Mouse (Mus musculus) left cerebral cortex, adult 2 months (tissue): ENCODE results near the gene Gatad2a. TPM values are rescaled to one million over a fixed set of nuclear protein-coding genes. Genes with fewer than 3 reads are reported as not detected.

Experiments
- DNase-seq, 2 experiments: peaks; one replicate each; pipeline ENCODE4 v3.0.0; 2021 to 2022; ENCODE audit warnings: low spot score in 2 of 2, mixed read lengths in 1 of 2; ENCODE audit errors: extremely low spot score in 1 of 2
- H3K27ac ChIP-seq: fragments of 200-600 bp; 2 replicates; pipeline ENCODE4 v1.8.1; 2022
- H3K4me3 ChIP-seq: fragments of 200-600 bp; 2 replicates; pipeline ENCODE4 v1.8.1; 2022
- CTCF ChIP-seq: fragments of 200-600 bp; IDR thresholded peaks from 2 replicates; pipeline ENCODE4 v1.8.1; 2022; ENCODE audit warnings: antibody characterized with exemption, mild to moderate bottlenecking, moderate library complexity
- intact Hi-C: fragments of 180-260 bp; cut with DNase I; formaldehyde crosslinking; loops from one replicate; pipeline ENCODE4 v1.15.1; 2025
- total RNA-seq, 2 experiments: library from RNA; stranded (reverse); gene quantifications; 2 replicates each; pipeline ENCODE4 v1.2.3; 2021

Gene Gatad2a
- total RNA-seq, 2 experiments from 2014 or later = 27.6 to 32.2 TPM

DNA sequence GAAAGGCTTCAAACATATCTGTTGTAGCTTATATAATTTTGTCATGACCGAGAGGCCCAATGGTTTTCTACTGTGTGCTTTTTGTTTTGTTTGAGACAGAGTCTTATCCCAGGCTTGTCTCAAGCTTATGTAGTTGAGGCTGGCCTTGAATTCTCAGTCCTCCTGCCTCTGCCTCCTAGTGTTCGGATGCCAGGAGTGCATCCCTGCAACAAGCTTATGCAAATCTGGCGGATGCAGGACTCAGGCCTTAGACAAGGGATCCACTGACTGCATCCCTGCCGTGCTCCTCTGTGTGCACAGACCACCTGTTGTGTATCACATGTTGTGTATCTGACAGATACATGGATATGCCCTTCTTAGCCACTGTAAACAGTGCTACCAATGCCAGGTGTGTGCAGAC, 135.4 kb downstream of the Gatad2a start:
- H3K4me3 ChIP-seq = no peak overlapping the region
- H3K27ac ChIP-seq = no peak overlapping the region
- DNase-seq = no peak
- no peak; the same call in none of the 2 replicates for TF ChIP-seq CTCF
- intact Hi-C loops = loop anchor here (10.0 kb wide), 1 partner anchor 526 kb away; no protein-coding TSS in a partner anchor

Other genes with a start within 250 kb of the Gatad2a start
- 1 to 10 TPM; 3.7 to 3.9 TPM for gene Zfp963, start 246.4 kb downstream of the Gatad2a start, total RNA-seq
- gene Gm20422, start 221.5 kb downstream of the Gatad2a start, total RNA-seq = 1 to 10 TPM in 1 of 2 experiments, under 1 TPM in 1; 1.00 to 1.4 TPM
- gene Atp13a1, start 205.2 kb downstream of the Gatad2a start, total RNA-seq = 10 to 100 TPM; 37.2 to 38.5 TPM
- 10 to 100 TPM; 28.7 to 28.8 TPM for gene Zfp866, start 205.2 kb downstream of the Gatad2a start, total RNA-seq
- 10 to 100 TPM; 13.1 to 22.5 TPM for gene Gmip, start 187.7 kb downstream of the Gatad2a start, total RNA-seq
- under 1 TPM; 0.41 to 0.75 TPM for gene Lpar2, start 174.0 kb downstream of the Gatad2a start, total RNA-seq
- gene Pbx4, start 163.9 kb downstream of the Gatad2a start, total RNA-seq = 10 to 100 TPM; 18.5 to 20.7 TPM
- gene Cilp2, start 108.7 kb downstream of the Gatad2a start, total RNA-seq = under 1 TPM; 0.63 to 0.91 TPM
- gene Tssk6, start 94.2 kb downstream of the Gatad2a start, total RNA-seq = under 1 TPM in 1 of 2 experiments, not detected in 1; 0.25 TPM
- gene Ndufa13, start 93.8 kb downstream of the Gatad2a start, total RNA-seq = 100 to 1,000 TPM; 145 to 146 TPM
- gene Yjefn3, start 93.7 kb downstream of the Gatad2a start, total RNA-seq = 10 to 100 TPM; 25.8 to 30.7 TPM
- gene Mau2, start 46.4 kb upstream of the Gatad2a start, total RNA-seq = 10 to 100 TPM; 74.4 to 75.2 TPM
- 10 to 100 TPM; 52.5 to 54.2 TPM for gene Sugp1, start 46.4 kb upstream of the Gatad2a start, total RNA-seq
- gene Tm6sf2, start 76.5 kb upstream of the Gatad2a start, total RNA-seq = 1 to 10 TPM; 3.4 to 6.2 TPM
- 100 to 1,000 TPM; 101 to 106 TPM for gene Hapln4, start 87.1 kb upstream of the Gatad2a start, total RNA-seq
- 100 to 1,000 TPM; 175 to 186 TPM for gene Ncan, start 124.5 kb upstream of the Gatad2a start, total RNA-seq
- gene Nr2c2ap, start 134.9 kb upstream of the Gatad2a start, total RNA-seq = 10 to 100 TPM; 20.7 to 22.0 TPM
- 10 to 100 TPM; 13.1 to 14.2 TPM for gene Rfxank, start 142.8 kb upstream of the Gatad2a start, total RNA-seq
- 10 to 100 TPM; 46.6 to 47.9 TPM for gene Borcs8, start 143.1 kb upstream of the Gatad2a start, total RNA-seq
- under 1 TPM in 1 of 2 experiments, not detected in 1; 0.36 TPM for gene Mef2b, start 143.3 kb upstream of the Gatad2a start, total RNA-seq
- gene Tmem161a, start 176.0 kb upstream of the Gatad2a start, total RNA-seq = 10 to 100 TPM; 46.1 to 52.1 TPM
- 10 to 100 TPM; 39.0 to 45.4 TPM for gene Slc25a42, start 215.9 kb upstream of the Gatad2a start, total RNA-seq
- gene Sugp2, start 237.8 kb upstream of the Gatad2a start, total RNA-seq = 100 to 1,000 TPM; 116 to 117 TPM
- 10 to 100 TPM; 40.8 to 43.1 TPM for gene Armc6, start 238.1 kb upstream of the Gatad2a start, total RNA-seq